Mouse (Mus musculus) lung, postnatal 0 days (tissue): ENCODE data around the gene Gmcl1. TPM values are rescaled to one million over a fixed set of nuclear protein-coding genes. Genes with fewer than 3 reads are reported as not detected.
A peak's percentile ranks its signal among the peaks of the same experiment; 100 is the strongest.

Source experiments
- ATAC-seq: fragments of 200-750 bp; cut with Nextera tagmentation; 2 replicates; pipeline ENCODE4 v1.8.0; 2017; ENCODE audit warnings: moderate library complexity
- DNase-seq: peaks from one replicate; pipeline ENCODE4 v3.0.0-alpha.2; 2016; ENCODE audit warnings: low spot score
- H3K27ac ChIP-seq: fragments of 300-500 bp; sonication (generic); 2 replicates; pipeline ENCODE4 v1.5.1; 2014; ENCODE audit warnings: antibody characterized with exemption, mild to moderate bottlenecking, low read length, mixed read lengths
- H3K27me3 ChIP-seq: fragments of 300-500 bp; sonication (generic); replicated peaks from 2 replicates; pipeline ENCODE4 v1.6.1; 2014; ENCODE audit warnings: low read length, mixed read lengths; ENCODE audit not compliant: insufficient read depth
- H3K36me3 ChIP-seq: fragments of 300-500 bp; sonication (generic); 2 replicates; pipeline ENCODE4 v1.6.1; 2014; ENCODE audit warnings: low read length, mixed read lengths; ENCODE audit not compliant: insufficient read depth
- H3K4me1 ChIP-seq: fragments of 300-500 bp; sonication (generic); 2 replicates; pipeline ENCODE4 v1.6.1; 2014; ENCODE audit warnings: antibody characterized with exemption, low read depth, low read length, mixed read lengths; ENCODE audit not compliant: insufficient read depth
- H3K4me2 ChIP-seq: fragments of 300-500 bp; sonication (generic); replicated peaks from 2 replicates; pipeline ENCODE4 v1.6.1; 2014; ENCODE audit warnings: low read depth, mild to moderate bottlenecking, low read length, moderate library complexity, mixed read lengths
- H3K4me3 ChIP-seq: fragments of 300-500 bp; sonication (generic); 2 replicates; pipeline ENCODE4 v1.5.1; 2014; ENCODE audit warnings: low read depth, low read length
- H3K9ac ChIP-seq: fragments of 300-500 bp; sonication (generic); replicated peaks from 2 replicates; pipeline ENCODE4 v1.6.1; 2014; ENCODE audit warnings: low read depth, mild to moderate bottlenecking
- H3K9me3 ChIP-seq: fragments of 300-500 bp; sonication (generic); 2 replicates; pipeline ENCODE4 v1.6.1; 2016; ENCODE audit warnings: low read length, mixed read lengths
- CTCF ChIP-seq: IDR thresholded peaks from 2 replicates; pipeline ENCODE4 v1.5.1; 2016; ENCODE audit warnings: antibody characterized with exemption, mild to moderate bottlenecking
- EP300 ChIP-seq: IDR thresholded peaks from 2 replicates; pipeline ENCODE4 v1.6.1; 2016; ENCODE audit warnings: antibody characterized with exemption, mild to moderate bottlenecking, control low read depth
- WGBS: fragments of 180-500 bp; shearing (Covaris S2); extraction: QIAGEN DNeasy Blood & Tissue Kit; methylation state at CpG from one replicate; pipeline ENCODE4 v1.1.7; 2014; 5-methylcytosine and 5-hydroxymethylcytosine counted together
- polyA plus RNA-seq: library from polyadenylated mRNA; unstranded; fragments of >200 nt; fragmentation: Nextera tagmentation; extraction: Ambion mirVana; gene quantifications from 2 replicates; pipeline ENCODE4 v1.2.1, GENCODE M21; 2015

Gmcl1 gene
- polyA plus RNA-seq, 1 experiment from 2014 or later, result 12.2 TPM

DNA sequence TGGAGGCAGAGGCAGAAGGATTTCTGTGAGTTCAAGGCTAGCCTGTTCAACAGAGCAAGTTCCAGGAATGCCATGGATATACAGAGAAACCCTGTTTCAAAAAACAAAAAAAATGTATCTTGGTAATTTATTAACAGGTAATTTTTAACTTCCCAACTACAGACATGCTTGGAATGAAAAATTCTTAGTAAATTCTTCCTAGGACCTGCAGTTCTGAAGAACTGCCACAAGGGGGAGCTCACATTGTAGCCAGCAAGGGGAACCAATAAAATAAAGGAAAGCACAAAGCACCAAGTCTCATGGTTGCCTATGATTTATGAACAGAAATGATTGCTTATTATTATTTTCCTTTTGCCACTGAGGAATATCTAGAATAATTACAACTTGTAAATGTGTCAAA is 14.0 kb upstream of the Gmcl1 start:
- peak; percentile 79 for DNase-seq
- H3K9ac ChIP-seq, result no peak overlapping the region
- no peak overlapping the region for H3K4me2 ChIP-seq
- no peak overlapping the region for H3K27ac ChIP-seq
- ATAC-seq, result no peak
- H3K4me3 ChIP-seq, result no peak overlapping the region
- H3K9me3 ChIP-seq, result no peaks in the 10 kb centered on the region
- H3K36me3 ChIP-seq, result peaks cover 22% of the 10 kb centered on the region
- H3K27me3 ChIP-seq, result no peaks in the 10 kb centered on the region
- no peak for TF ChIP-seq EP300
- TF ChIP-seq CTCF, result peak; percentile 85
- no peaks in the 10 kb centered on the region for H3K4me1 ChIP-seq

DNA sequence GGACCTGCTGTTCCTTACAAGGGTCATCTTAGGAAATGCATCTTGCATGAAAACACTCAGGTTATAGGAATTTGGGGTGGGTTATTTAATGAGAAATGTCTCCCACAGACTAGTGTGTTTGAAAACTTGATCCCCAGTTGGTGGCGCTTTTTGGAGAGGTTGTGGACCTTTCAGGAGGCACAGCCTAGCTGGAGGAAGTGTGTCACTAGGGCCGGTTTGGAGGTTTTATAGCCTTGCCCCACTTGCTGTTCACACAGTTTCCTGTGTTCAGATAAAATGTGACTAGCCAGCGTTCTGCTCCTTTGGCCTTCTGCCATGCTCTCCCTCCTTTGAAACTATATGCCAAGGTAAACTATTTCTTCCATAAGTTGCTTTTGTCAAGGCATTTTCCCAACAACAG is 7.5 kb upstream of the Gmcl1 start:
- TF ChIP-seq EP300 (no peak), CTCF (no peak)
- Histone ChIP-seq H3K4me3 (no peak overlapping the region), H3K36me3 (peaks cover 16% of the 10 kb centered on the region; the same call in 1 of the 2 replicates), H3K9ac (no peak overlapping the region), H3K9me3 (no peaks in the 10 kb centered on the region), H3K27me3 (no peaks in the 10 kb centered on the region), H3K4me1 (no peaks in the 10 kb centered on the region), H3K27ac (no peak overlapping the region), H3K4me2 (no peak overlapping the region)
- DNase-seq (no peak), ATAC-seq (no peak)
- 26% methylated on average over 3 of the region's 3 CpGs for WGBS

DNA sequence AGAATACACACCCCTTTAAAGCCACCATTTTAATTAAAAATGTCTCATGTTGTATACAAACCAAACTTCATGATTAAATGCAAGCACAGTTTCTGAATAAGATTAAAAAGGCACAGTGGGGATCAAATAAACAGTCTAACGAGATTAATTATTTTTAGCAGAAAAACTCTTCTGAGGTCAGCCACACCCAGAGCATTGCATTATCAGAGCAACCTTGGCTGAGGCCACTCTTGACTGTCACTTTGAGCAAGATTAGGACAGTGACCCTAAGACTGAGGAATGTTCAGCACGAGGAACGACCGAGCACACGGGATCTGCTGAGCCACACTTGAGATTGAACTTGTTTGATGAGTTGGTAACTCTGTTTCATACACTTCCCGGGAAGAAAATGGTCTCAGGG is 3.6 kb upstream of the Gmcl1 start:
- ATAC-seq, result no peak

DNA sequence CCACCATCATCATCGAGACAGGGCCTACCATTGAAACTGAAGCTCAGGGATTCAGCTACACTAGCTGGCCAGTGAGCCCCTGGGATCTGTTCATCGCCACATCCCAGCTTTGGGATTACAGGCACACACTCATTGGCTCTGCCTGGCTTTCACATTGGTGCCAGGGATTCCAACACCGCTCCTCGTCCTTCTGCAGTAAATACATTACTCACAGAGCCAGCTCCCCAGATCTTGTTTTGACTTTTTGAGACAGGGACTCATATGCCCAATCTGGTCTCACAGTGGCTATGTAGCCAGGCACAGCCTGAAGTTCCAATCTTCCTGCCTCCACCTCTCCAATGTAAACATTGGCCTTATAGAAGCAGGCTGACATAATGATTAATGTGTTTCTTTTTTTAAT is 3.1 kb upstream of the Gmcl1 start:
- 81% methylated on average over 4 of the region's 4 CpGs for WGBS
- TF ChIP-seq EP300 (no peak), CTCF (no peak)

More for the DNA sequence above, 3.6 kb upstream of the Gmcl1 start:
- no peak overlapping the region for H3K27ac ChIP-seq
- peaks cover 6% of the 10 kb centered on the region; the same call in 1 of the 2 replicates for H3K4me1 ChIP-seq
- no peaks in the 10 kb centered on the region for H3K27me3 ChIP-seq
- no peak overlapping the region for H3K9ac ChIP-seq
- 0 out of 2 replicates have a peak, but pooled peaks cover 7% of the 10 kb centered on the region for H3K36me3 ChIP-seq
- 50% methylated on average over 6 of the region's 6 CpGs for WGBS
- H3K9me3 ChIP-seq, result no peaks in the 10 kb centered on the region
- TF ChIP-seq EP300 (no peak), CTCF (no peak)
- H3K4me3 ChIP-seq, result no peak overlapping the region
- no peak for DNase-seq
- H3K4me2 ChIP-seq, result no peak overlapping the region

DNA sequence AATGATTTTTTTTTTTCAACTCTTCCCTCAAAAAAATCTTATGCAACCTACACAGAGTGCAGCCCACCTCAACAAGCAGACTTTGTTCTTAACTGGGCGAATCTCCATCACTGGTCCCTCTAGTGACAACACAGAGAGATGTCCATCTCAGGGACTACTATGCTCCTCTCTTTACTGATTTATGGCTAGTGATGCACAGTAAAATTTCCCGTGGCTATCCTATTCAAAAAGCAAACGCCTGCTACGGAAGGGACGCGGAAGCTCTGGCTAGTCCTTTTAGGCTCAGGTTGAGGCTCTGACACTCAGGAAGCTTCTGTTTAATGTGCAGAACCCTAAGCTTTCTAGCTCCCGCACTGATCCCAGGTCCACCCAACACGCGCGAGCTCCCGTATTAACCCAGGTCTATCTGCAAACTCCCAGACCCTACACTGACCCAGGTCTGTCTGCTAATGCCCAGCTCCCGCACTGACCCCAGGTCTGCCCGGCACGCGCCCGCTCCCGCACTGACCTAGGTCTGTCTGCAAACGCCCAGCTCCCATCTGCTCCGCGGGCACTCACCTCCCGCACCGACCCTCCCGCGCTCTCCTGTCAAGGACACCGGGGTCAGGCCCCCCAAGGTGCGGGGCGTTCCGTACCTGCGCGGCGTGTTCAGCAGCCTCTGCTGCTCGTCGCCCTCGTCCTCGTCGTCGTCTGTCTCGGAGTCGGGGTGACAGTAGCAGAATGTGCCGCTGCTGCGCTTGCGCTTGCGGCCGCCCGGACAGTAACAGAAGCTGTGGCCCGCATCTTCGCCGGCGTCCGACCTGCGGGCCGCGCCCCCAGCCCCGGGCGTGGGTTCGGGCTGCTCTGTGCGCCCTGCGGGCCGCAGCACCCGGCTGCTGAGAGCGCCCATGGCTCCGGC is 658 bp downstream of the Gmcl1 start:
- peak overlapping the region; percentile 90 for H3K4me3 ChIP-seq
- H3K27ac ChIP-seq, result peak overlapping the region; percentile 68
- peak; percentile 18 for ATAC-seq
- DNase-seq, result peak; percentile 30
- peaks cover 6% of the 10 kb centered on the region; the same call in 1 of the 2 replicates for H3K4me1 ChIP-seq
- H3K9ac ChIP-seq, result peak overlapping the region; percentile 55
- H3K27me3 ChIP-seq, result no peaks in the 10 kb centered on the region
- H3K36me3 ChIP-seq, result no peaks in the 10 kb centered on the region
- no peaks in the 10 kb centered on the region for H3K9me3 ChIP-seq
- peak overlapping the region; percentile 100 for H3K4me2 ChIP-seq
- 2% methylated on average over 57 of the region's 62 CpGs for WGBS
- TF ChIP-seq EP300 (no peak), CTCF (no peak)

More for the DNA sequence above, 3.1 kb upstream of the Gmcl1 start:
- Histone ChIP-seq H3K9ac (no peak overlapping the region), H3K27ac (no peak overlapping the region), H3K9me3 (no peaks in the 10 kb centered on the region), H3K4me2 (no peak overlapping the region), H3K36me3 (0 out of 2 replicates have a peak, but pooled peaks cover 2% of the 10 kb centered on the region), H3K4me1 (peaks cover 6% of the 10 kb centered on the region; the same call in 1 of the 2 replicates), H3K27me3 (no peaks in the 10 kb centered on the region), H3K4me3 (no peak overlapping the region)
- DNase-seq (no peak), ATAC-seq (no peak)

DNA sequence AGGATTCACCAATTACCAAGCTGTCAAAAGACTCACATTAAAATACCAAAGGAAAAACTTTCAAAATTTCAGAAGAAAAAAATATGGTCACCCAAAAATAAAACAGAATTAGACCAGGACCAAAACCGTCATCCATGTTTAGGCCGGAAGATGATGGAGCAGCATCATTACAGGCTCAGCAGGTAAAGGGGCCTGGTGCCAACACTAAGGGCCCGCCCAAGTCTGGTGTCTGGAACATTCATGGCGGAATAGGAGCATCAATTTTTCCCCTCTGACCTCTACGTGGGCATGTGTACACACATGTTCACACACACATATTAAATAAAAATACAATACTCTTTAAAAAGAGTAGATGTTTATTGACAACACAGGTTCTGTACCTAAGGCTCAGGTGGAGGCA is 4.5 kb downstream of the Gmcl1 start:
- no peaks in the 10 kb centered on the region for H3K9me3 ChIP-seq
- H3K4me2 ChIP-seq, result no peak overlapping the region
- no peaks in the 10 kb centered on the region for H3K27me3 ChIP-seq
- no peak overlapping the region for H3K27ac ChIP-seq
- DNase-seq (no peak), ATAC-seq (no peak)
- H3K9ac ChIP-seq, result no peak overlapping the region
- TF ChIP-seq EP300 (no peak), CTCF (no peak)
- H3K36me3 ChIP-seq, result no peaks in the 10 kb centered on the region
- no peak overlapping the region for H3K4me3 ChIP-seq
- 89% methylated on average over 5 of the region's 5 CpGs for WGBS
- no peaks in the 10 kb centered on the region for H3K4me1 ChIP-seq
